ENCODE assay signal across 9 mouse cellular contexts in genomic region chr19:55839036-55839555, GRCm38 (mm10).
DNase-seq lines count a peak whose midpoint lies in the region; ATAC-seq lines count a peak whose summit lies in the region.
"Had no signal": no experiment of that assay in that cellular context is flagged by ENCODE, and none has a peak within 500 bp of the region (broad histone marks: within the 10 kb centered on the region; RNA-seq: fewer than 3 reads in every experiment).

No protein-coding gene starts in this region.

- H3K27me3 ChIP-seq in megakaryocyte, embryonic 14.5 days (replicated peaks) = peaks cover 10% of the 10 kb centered on the region
- H3K27me3 ChIP-seq in heart, embryonic 11.5 days (ENCODE audit: control insufficient read depth, insufficient read depth, low read length) = no peaks in the 10 kb centered on the region
- H3K27me3 ChIP-seq in stomach, embryonic 15.5 days (replicated peaks) = no peaks in the 10 kb centered on the region

- 0 out of 2 replicates have a peak, but pooled peaks cover under 1% of the 10 kb centered on the region for H3K9me3 ChIP-seq in megakaryocyte, embryonic 14.5 days
- no peaks in the 10 kb centered on the region for H3K9me3 ChIP-seq in heart, embryonic 11.5 days (replicated peaks; ENCODE audit: control insufficient read depth, low read length)
- no peaks in the 10 kb centered on the region for H3K9me3 ChIP-seq in stomach, embryonic 15.5 days

- H3K27ac ChIP-seq in heart, embryonic 11.5 days (ENCODE audit: low read depth, low read length) = peak overlapping the region; percentile 81
- peak overlapping the region; percentile 87 for H3K27ac ChIP-seq in stomach, embryonic 15.5 days

- H3K4me2 ChIP-seq in heart, embryonic 11.5 days = no peak overlapping the region
- peak overlapping the region; percentile 32 for H3K4me2 ChIP-seq in stomach, embryonic 15.5 days

- no peak for ATAC-seq in megakaryocyte, adult 5-6 weeks (ENCODE audit: poor library complexity, severe bottlenecking)
- no peak for ATAC-seq in heart, embryonic 11.5 days (replicated peaks; ENCODE audit: insufficient number of reproducible peaks, low FRiP score, low TSS enrichment)
- ATAC-seq in stomach, embryonic 15.5 days (ENCODE audit: insufficient read depth, low FRiP score, low read depth) = peak; percentile 23; the same call in 1 of the 2 replicates
- ATAC-seq in cerebellum, adult (ENCODE audit: insufficient number of reproducible peaks, low FRiP score, low TSS enrichment) = no peak

- H3K36me3 ChIP-seq in megakaryocyte, embryonic 14.5 days (replicated peaks; ENCODE audit: low read length) = no peaks in the 10 kb centered on the region
- no peaks in the 10 kb centered on the region for H3K36me3 ChIP-seq in heart, embryonic 11.5 days (ENCODE audit: control insufficient read depth, insufficient read depth, low read length)
- no peaks in the 10 kb centered on the region for H3K36me3 ChIP-seq in stomach, embryonic 15.5 days

- H3K4me1 ChIP-seq in megakaryocyte, embryonic 14.5 days = peaks cover 9% of the 10 kb centered on the region
- peaks cover 53% of the 10 kb centered on the region for H3K4me1 ChIP-seq in heart, embryonic 11.5 days (ENCODE audit: control insufficient read depth, insufficient read depth, low read length)
- peaks cover 49% of the 10 kb centered on the region for H3K4me1 ChIP-seq in stomach, embryonic 15.5 days

- WGBS in heart, embryonic 11.5 days (ENCODE audit: insufficient replicate concordance) = 44% methylated on average over 10 of the region's 10 CpGs
- WGBS in stomach, embryonic 15.5 days = 21% methylated on average over 10 of the region's 10 CpGs

- DNase-seq in kidney, postnatal 14 days = peak; percentile 65
- DNase-seq in urinary bladder, postnatal 10 days (ENCODE audit: low spot score) = no peak
- DNase-seq in embryo, embryonic 9.5 days (ENCODE audit: extremely low spot score) = no peak

- peak overlapping the region; percentile 47 for H3K4me3 ChIP-seq in megakaryocyte, embryonic 14.5 days (replicated peaks)
- H3K4me3 ChIP-seq in heart, embryonic 11.5 days (ENCODE audit: low read depth, low read length) = no peak overlapping the region
- no peak overlapping the region for H3K4me3 ChIP-seq in stomach, embryonic 15.5 days (replicated peaks)
- H3K4me3 ChIP-seq: erythroblast, embryonic 14.5 days had no signal

- H3K9ac ChIP-seq in heart, embryonic 11.5 days (ENCODE audit: low read depth, low read length) = no peak overlapping the region
- H3K9ac ChIP-seq in stomach, embryonic 15.5 days = no peak overlapping the region
